Mouse (Mus musculus) thymus, adult 2 months (tissue): Measurements from ENCODE around the gene Vapb.

Experiments used
- CTCF ChIP-seq: fragments of 200-500 bp; IDR thresholded peaks from 2 replicates; pipeline ENCODE4 v1.5.1; 2012; ENCODE audit warnings: mild to moderate bottlenecking, control low read depth, low read length, moderate library complexity, borderline replicate concordance; ENCODE audit not compliant: control insufficient read depth, poor library complexity, insufficient read depth; ENCODE audit errors: extremely low read depth
- POLR2A ChIP-seq: fragments of 200-500 bp; IDR thresholded peaks from 2 replicates; pipeline ENCODE4 v1.6.1; 2012; ENCODE audit warnings: mild to moderate bottlenecking, low read length, control low read depth, moderate library complexity; ENCODE audit not compliant: control insufficient read depth, poor library complexity, insufficient read depth; ENCODE audit errors: extremely low read depth

DNA sequence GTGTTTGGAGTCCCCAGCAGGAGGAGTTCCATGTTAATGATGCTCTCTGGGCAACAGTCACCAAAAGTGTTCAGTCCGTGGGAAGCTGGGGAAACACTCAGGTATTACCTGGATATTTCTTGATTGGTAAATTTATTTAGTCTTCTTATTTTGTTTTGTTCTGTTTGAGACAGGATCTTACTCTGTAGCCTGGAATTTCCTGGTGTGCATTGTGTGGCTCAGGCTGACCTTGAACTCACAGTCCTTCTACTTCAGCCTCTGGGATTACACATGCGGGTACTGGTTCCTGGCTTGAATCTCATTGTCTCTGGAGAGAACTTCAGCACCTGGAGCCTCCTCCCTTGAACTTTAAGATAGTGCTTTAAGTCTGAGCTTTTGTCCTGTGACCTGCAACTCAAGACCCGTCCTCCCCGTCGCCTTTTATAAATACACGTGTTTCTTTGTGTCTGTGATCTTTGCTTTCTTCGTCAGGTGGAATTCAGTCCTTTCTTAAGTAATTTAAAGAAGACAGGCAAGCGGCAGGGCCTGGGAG, 20.4 kb downstream of the Vapb start:
- TF ChIP-seq CTCF: no peak
- no peak for TF ChIP-seq POLR2A
